Mouse (Mus musculus) adrenal gland, adult 18-20 months (tissue): Measurements from ENCODE around the gene Rlbp1. TPM values are rescaled to one million over a fixed set of nuclear protein-coding genes. Genes with fewer than 3 reads are reported as not detected.

Source experiments
- DNase-seq, 2 experiments: peaks; one replicate each; pipeline ENCODE4 v3.0.0; 2021 to 2022; ENCODE audit warnings: low spot score in 2 of 2
- long read RNA-seq, 2 experiments: library from polyadenylated mRNA; stranded (forward); transcript quantifications; one replicate each; pipeline ENCODE4 v2.0.0; 2021
- total RNA-seq, 2 experiments: library from RNA; stranded (reverse); gene quantifications; 1 replicate in 1 of 2; 2 replicates in 1 of 2; pipeline ENCODE4 v1.2.3; 2021

Gene Rlbp1
- total RNA-seq, result not detected
- long read RNA-seq, experiment 1, result 0 reads
- long read RNA-seq, experiment 2, partial matches to known transcripts, result 0 of 1 reads
- long read RNA-seq, experiment 2, other reads (novel, unspliced or antisense), result 0 of 1 reads

DNA sequence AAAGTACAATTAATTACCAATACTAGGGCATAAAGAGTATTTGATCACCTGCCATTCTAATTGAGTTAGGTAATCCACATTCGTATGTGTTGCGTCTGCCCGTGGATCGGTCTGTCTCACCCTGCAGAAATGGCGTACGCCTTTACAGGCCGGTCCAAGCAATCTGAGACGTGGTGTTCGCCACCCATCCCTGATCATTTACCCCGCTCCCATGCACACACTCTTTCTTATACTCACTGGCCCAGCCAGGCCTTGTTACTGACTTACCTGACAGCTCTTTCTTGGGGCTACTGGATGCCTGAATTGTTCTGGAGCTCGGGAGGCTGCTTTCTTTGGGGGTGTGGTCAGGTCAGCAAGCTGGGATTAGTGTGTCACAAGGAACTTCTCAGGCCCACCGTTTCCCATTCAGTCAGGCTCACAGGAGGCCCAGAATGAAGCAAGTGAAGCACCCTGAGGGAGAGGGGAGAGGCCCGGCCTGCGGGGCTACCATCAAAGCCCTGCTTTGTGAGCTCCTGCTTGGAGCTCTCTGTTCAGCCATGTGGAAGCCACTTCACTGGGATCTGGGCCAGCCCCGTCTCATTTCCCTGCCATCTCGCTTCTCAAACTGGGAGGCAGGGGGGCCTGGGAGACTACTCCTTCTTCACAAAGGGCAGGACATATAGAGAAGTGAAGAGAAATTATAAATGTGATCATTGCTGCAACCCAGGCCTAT lies at the start of gene Rlbp1:
Gene Rlbp1 (minus strand): TSS at position 627 of the 712 bp plus-strand sequence.
- DNase-seq, result no peak

DNA sequence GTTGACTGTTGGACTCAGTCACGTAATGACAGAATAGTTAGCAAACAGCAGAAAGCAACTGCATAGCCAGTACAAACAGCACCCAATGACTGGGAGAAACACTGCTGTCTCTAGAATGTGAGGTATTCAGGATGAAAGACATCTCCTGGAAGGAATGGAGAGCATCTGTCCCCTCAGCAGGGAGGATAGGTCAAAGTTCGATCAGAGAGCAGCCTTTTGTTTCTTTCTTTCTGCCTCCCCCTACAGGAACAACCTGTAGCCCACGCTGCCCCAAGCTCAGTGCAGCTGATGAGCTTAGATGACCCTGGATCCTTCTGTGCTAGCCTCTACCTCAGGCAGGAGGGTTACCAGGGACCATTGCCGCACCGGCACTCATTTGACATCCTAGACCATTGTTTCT lies 41.4 kb upstream of the Rlbp1 start:
- DNase-seq, result no peak

GRCm38 (mm10) chr7:79425804-79426203 lies 39.0 kb upstream of the Rlbp1 start:
- DNase-seq, result no peak

- DNase-seq, result no peak
Observed at GRCm38 (mm10) chr7:79422876-79423275, 36.0 kb upstream of the Rlbp1 start.

DNA sequence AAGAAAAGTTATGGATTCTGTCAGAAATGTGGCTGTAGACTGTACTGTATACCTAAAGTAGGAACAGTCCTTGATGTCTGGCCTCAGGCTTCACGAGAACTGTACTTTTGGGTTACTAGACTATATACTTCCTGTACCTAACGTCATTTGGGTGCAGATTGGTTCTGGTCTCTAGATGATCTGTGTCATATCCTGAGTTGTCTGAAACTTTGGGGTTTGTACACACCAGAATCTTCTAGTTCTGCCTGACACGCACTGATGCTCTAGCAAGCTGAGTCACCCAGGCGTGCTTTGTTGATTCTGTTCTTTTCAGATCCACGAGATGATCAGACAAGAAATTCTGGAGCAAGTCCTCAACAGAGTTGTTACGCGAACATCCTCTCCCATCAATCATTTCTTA lies 33.1 kb upstream of the Rlbp1 start:
- DNase-seq, result no peak

- no peak for DNase-seq
Observed at GRCm38 (mm10) chr7:79414449-79415375, 27.9 kb upstream of the Rlbp1 start.

DNA sequence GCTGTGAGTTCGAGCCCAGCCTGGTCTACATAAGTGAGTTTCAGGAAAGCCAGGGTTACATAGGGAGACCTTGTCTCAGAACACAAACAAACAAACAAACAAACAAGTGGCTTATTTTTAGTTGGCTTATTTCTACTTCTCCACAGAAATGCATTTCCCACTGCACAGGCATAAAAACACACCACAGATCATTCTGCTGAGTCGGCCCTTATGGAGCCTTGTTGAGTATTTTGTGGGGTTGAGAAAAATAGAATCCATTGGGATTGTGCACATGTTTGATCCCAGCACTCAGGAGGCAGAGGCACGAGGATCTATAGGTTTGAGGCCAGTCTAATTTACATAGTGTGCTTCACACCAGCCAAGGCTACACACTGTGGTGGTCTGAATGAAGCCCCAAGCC lies 13.4 kb upstream of the Rlbp1 start:
- no peak for DNase-seq

DNA sequence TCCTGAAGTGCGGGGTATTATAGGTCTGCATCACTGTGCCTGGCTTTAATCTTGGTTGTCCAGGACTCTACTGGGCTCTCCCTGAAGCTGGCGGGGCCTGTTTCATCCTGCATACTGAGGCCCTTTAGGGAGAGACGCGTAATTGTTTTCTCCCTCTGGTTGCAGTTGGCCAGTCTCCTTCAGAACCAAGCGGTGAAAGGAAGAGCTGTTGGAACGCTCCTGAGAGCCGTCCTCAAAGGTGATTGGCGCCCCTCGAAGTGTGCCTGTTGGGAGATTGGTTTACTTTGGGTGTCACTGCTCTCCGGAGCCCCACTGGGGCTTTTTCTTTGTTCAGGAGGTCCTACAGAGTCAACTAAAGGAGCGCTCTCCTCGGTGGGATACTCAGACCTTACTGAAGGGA lies 12.1 kb upstream of the Rlbp1 start:
- no peak for DNase-seq

DNA sequence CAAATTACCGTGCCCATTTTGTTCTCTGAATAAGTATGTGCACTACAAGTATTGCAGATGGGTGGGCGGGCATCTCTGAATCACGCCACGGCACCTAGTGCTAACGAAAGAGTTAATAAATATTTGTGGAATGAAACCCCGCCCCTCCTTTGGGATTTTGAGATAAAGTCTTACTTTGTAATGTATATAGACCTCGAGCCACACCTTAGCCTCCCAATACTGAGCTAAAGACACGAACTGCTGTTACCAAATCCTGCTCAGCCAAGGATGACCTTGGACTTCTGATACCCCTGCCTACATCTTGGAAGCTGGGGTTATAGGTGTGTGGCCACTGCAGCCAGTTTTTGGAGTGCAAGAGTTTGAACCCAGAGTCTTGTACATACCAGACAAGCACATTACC lies 11.6 kb upstream of the Rlbp1 start:
- DNase-seq, result no peak

DNA sequence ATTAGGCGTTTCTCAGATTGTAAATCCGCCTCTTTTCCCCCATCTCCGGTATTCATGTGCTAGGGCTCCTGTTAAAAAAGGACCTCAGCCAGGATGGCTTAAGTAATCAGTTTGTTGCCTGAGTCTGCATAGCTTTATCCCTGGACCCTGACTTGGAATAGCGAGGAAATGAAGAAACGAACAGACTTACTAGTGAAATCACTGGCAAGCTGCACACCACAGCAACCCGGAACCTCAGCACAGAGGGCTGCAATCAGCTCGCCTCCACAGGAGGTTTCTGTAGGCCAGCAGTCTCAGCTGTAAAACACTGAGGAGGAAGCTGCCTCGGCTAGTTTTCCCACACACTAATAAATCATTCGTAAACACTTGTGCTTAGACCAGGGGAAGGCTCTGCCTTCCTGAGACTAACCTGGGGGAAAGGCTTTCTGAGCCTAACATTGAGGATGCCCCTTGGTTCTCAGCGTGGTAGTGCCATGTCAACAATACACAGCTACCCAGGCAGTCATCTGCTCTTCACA lies 10.7 kb upstream of the Rlbp1 start:
- no peak for DNase-seq

DNA sequence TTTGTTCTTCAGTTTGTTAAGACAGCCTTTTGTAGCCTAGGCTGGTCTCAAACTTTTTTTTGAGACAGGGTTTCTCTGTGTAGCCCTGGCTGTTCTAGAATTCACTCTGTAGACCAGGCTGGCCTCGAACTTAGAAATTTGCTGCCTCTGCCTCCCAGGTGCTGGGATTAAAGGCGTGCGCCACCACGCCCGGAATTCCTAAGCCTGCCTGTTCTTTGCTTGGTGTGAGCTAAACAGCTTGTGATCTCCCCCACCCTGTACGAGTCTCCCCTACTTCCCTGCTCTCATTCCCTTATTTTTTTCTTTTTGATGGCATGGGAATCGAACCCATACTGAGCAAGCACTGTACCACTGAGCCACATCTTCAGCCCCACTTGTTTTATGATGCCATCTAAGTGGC lies 8.3 kb upstream of the Rlbp1 start:
- DNase-seq, result no peak

- DNase-seq, result no peak
Observed at GRCm38 (mm10) chr7:79394666-79395065, 7.8 kb upstream of the Rlbp1 start.

DNA sequence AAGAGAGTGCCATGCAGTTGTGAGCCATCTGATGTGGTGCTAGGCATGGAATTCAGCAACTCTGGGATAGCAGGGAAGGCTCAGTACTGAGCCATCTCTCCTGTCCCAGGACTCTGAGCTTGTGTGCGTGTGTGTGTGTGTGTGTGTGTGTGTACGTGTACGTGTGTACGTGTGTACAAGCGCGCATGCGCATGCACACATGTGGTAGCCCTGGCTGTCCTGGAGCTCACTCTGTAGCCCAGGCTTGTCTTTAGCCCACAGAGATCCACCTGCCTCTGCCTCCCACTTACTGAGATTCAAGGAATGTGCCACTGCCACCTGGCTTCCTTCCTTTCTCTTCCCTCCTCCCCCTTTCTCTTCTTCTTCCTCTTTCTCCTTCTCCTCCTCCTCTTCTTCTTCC lies 7.1 kb upstream of the Rlbp1 start:
- no peak for DNase-seq

- DNase-seq, result no peak
Observed at GRCm38 (mm10) chr7:79392860-79393513, 6.1 kb upstream of the Rlbp1 start.

DNA sequence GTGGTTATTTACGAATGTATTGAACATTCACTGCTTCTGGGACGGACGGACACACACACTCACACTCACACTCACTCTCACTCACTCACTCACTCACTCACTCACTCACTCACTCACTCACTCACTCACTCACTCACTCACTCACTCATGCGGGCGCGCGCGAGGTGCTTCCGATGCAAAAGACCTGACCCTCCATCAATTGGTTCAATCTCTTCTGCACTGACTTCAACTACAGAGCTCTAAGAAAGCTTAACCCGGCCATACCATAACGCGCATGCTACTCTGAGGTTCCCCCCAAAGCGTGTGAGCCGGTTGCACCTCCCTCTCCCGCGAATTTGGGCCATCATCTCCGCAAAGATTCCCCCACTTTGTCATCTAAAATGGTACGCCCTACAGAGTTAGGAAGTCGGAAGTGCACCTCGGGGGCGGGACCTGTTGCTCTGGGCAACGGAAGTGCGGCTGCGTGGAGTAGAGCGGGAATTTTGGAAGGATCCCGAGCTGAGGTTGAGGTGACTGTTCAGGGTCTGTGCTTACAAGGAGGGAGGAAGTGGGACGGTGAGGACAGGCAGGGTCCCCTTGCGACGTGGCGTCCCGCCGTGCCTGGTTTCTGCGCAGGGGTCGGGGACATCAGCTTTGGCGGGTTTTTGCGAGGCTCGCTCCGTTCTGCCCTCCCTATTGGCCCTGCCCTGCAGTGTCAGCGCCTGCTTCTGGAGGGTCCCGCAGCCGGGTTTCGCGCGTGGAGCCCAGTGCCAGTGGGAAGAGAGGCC lies 5.2 kb upstream of the Rlbp1 start, which contains the start of gene Fanci:
Gene Fanci (plus strand): TSS at position 47 of the 767 bp plus-strand sequence.
- peak; percentile 96 to 97 for DNase-seq

GRCm38 (mm10) chr7:79391471-79391870 lies 4.6 kb upstream of the Rlbp1 start:
- no peak for DNase-seq

DNA sequence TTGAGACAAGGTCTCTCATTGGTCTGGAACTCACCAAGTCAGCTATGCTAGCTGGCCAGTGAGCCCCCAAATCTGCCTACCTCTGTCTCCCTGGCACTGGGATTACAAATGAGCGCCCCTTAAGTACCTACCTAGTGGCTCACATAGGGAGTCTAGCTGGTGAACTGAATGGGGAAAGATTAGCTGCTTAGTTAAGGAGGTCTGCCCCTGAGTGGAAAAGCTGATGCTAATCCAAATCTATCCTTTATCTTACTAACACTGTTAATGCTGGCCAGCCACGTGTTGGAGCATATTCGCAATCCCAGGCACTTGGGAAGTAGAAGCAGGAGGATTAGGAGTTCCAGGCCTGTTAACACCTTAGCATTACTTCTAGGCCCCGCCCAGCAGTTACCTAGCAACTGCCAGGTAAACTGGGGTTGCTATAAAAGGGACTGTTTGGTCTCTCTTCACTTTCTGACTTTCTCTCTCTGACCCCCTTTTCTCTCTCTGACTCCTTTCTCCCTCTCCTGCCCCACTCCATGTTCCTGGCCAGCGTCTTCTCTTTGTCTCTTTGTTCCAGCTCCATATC lies 3.4 kb upstream of the Rlbp1 start:
- DNase-seq, result no peak

DNA sequence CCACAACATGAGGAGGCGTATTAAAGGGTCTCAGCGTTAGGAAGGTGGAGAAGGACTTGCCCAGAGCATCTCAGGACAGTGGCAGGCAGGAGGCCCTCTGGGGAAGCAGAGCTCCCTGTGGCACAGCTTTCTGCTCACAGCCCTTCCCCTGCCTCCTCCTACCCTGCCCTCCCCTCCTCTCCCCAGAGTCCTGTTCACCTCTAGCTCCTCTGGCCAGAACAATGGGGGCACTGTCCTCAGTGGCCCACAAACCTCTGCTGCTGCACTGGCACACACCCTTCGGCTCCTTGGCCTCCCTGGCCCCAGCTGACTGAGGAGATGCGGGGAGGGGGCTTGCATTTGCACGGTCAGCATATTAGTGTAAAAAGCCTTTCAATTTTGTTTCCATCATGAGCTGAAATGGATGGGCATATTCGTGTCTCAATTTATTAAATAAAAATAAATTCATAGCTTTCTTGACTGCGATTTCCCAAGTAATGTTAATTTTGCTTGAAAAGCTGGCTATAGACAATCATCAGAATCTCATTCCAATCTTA lies 1.9 kb upstream of the Rlbp1 start:
- no peak for DNase-seq

GRCm38 (mm10) chr7:79387991-79388390 lies 1.1 kb upstream of the Rlbp1 start:
- DNase-seq, result no peak

DNA sequence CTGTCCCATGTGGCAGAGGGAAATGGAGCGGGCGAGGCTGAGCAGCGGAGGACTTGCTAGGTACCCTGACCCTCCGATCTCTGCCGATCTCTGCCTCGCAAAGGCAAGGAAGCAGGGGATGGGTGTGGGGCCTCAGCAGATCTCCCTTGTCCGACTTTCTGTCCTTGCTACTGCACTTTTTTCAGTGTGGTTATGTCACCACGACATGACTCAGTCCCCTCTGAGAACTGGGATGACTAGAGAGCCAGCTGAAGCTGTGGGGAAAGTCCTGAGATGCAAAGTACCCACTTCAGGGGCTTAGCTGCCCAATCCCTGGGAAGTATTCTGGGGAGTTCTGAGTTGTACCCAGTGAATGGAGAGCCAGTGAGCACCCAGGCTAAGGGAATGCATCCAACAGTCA lies 292 bp upstream of the Rlbp1 start:
- no peak for DNase-seq
